Mouse (Mus musculus) E14TG2a.4 (cell line): ENCODE measurements at regions not wholly inside any gene's neighbourhood (a gene's known extent, or its start where the extent isn't known, plus 50 kb on each side); places are given as distances from the start of the nearest gene placed in this dataset.

Experiments
- H3K27me3 ChIP-seq: 2 replicates; pipeline ENCODE4 v1.6.1; 2014; ENCODE audit warnings: low read length, control low read depth; ENCODE audit not compliant: insufficient read depth
- H3K36me3 ChIP-seq: 2 replicates; pipeline ENCODE4 v1.6.1; 2014; ENCODE audit warnings: low read length, control low read depth; ENCODE audit not compliant: insufficient read depth
- H3K4me1 ChIP-seq: replicated peaks from 2 replicates; pipeline ENCODE4 v1.6.1; 2014; ENCODE audit warnings: low read depth, low read length, control low read depth
- H3K4me3 ChIP-seq: replicated peaks from 2 replicates; pipeline ENCODE4 v1.5.1; 2014; ENCODE audit warnings: mild to moderate bottlenecking, low read length
- H3K9me3 ChIP-seq: 2 replicates; pipeline ENCODE4 v1.6.1; 2014; ENCODE audit warnings: low read length, control low read depth
- CTCF ChIP-seq: conservative IDR thresholded peaks from 2 replicates; pipeline ENCODE4 v1.5.1; 2014; ENCODE audit warnings: low read length
- NANOG ChIP-seq: IDR thresholded peaks from 2 replicates; pipeline ENCODE4 v1.6.1; 2014; ENCODE audit warnings: borderline replicate concordance, low read length, mixed read lengths
- POU5F1 ChIP-seq: IDR thresholded peaks from 2 replicates; pipeline ENCODE4 v1.6.1; 2014; ENCODE audit warnings: low read length, borderline replicate concordance

DNA sequence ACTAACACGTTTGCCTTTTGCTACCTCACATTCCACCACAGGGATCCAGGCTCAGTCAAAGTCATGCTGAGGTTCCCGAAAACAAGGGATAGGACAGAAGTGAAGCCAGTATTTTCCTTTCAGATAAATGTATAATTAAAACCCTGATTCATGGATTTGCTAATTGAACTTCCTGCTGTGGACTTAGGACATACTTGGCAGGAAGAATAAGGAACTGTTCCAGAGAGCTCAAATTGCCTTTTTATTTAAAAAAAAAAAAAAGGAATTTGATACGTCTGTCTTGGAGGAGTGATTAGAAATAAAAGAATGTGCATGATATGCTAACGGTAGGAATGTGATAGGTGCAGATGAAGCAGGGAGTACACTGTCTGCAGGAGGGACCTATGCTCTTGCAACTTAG, 181.7 kb downstream of the Rps29 start:
- no peaks in the 10 kb centered on the region for H3K9me3 ChIP-seq
- H3K4me3 ChIP-seq, result no peak overlapping the region
- H3K4me1 ChIP-seq, result no peaks in the 10 kb centered on the region
- no peaks in the 10 kb centered on the region for H3K36me3 ChIP-seq
- TF ChIP-seq CTCF (no peak), POU5F1 (no peak), NANOG (no peak)
- no peaks in the 10 kb centered on the region for H3K27me3 ChIP-seq

DNA sequence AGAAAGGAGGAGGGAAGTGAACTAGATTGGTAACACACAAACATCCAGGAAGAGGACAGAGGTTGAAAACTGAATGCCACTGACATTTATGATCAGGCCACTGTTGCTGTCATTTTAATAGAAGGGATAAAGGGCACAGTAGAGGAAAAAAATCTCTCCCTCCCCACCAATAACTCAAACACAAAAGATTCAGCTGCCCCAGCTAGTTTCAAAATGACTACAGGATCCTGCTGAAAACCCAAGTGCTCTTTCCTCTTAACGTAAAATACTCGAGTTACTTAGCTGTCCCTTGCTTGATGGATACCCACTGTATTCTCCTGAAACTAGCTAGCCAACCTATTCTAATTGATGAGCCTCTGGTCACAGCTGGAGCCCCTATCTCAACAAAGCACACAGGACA, 211.7 kb downstream of the Rps29 start:
- Histone ChIP-seq H3K9me3 (no peaks in the 10 kb centered on the region), H3K27me3 (no peaks in the 10 kb centered on the region), H3K4me1 (no peaks in the 10 kb centered on the region), H3K36me3 (no peaks in the 10 kb centered on the region), H3K4me3 (no peak overlapping the region)
- TF ChIP-seq POU5F1 (no peak), NANOG (no peak), CTCF (no peak)

DNA sequence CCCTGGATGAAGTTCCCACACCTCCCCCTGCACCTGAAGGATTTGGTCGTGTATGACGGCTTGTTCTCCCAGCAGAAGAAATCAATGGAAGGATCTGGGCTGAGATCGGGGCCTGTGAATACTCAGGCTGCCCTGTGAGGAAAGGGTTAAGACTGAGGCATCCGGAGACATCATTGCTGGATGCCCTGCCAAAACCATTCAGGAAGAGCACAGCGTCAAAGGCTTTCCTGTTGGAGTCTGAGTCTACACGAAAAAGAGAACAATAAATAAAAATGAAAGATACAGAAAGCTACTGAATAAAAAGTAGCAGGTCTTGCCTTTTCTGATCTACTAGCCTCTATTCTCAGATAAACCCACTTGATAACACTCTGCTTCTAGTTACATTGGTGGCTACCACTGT, 248.4 kb downstream of the Rps29 start:
- H3K36me3 ChIP-seq, result no peaks in the 10 kb centered on the region
- TF ChIP-seq POU5F1 (no peak), CTCF (no peak), NANOG (no peak)

DNA sequence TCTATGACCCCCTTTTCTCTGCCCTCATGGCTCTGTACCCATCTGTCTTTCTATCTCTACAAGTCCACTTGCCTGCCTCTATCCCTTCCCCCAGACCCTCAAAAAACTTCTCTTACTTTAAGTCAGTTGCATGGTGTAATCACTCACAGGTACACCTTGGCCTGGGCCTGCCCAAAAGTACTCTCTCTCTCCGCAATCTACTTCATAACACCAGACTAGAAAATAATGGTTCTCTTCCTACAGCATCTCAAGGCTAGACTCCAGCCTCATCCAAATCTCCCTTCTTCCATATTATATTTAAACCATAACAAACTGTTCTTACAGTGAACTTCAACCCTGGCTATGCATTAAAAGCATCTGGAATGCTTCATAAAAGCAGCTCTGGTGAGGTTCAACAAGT, 254.2 kb downstream of the Rps29 start:
- H3K36me3 ChIP-seq, result no peaks in the 10 kb centered on the region
- H3K27me3 ChIP-seq, result no peaks in the 10 kb centered on the region
- no peaks in the 10 kb centered on the region for H3K9me3 ChIP-seq
- no peaks in the 10 kb centered on the region for H3K4me1 ChIP-seq
- H3K4me3 ChIP-seq, result no peak overlapping the region
- TF ChIP-seq NANOG, result no peak
- TF ChIP-seq CTCF, result no peak
- TF ChIP-seq POU5F1, result no peak

More for the DNA sequence above, 248.4 kb downstream of the Rps29 start:
- H3K4me3 ChIP-seq, result no peak overlapping the region
- H3K27me3 ChIP-seq, result no peaks in the 10 kb centered on the region
- H3K4me1 ChIP-seq, result no peaks in the 10 kb centered on the region
- no peaks in the 10 kb centered on the region for H3K9me3 ChIP-seq

DNA sequence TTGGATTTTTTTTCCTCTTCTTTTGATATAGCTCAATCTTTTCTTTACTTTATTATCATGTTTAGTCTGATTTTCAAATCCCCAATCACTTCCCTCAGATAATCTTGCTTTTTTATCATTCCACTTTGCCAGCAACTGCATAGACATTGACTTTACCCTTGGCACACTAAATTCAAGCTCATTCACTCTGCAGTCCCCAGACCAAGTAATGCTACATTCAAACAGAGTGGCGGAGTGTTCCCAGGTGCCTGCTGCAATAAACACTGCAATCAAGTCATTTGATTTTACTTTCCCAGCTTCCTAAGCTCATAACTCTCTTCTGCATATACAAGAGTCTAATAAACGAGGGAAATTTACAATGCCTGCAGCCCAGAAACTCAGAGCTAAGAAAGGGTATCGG, 269.8 kb downstream of the Rps29 start:
- Histone ChIP-seq H3K36me3 (no peaks in the 10 kb centered on the region), H3K4me1 (no peaks in the 10 kb centered on the region), H3K27me3 (no peaks in the 10 kb centered on the region), H3K9me3 (no peaks in the 10 kb centered on the region), H3K4me3 (no peak overlapping the region)
- TF ChIP-seq CTCF (no peak), POU5F1 (no peak), NANOG (no peak)

DNA sequence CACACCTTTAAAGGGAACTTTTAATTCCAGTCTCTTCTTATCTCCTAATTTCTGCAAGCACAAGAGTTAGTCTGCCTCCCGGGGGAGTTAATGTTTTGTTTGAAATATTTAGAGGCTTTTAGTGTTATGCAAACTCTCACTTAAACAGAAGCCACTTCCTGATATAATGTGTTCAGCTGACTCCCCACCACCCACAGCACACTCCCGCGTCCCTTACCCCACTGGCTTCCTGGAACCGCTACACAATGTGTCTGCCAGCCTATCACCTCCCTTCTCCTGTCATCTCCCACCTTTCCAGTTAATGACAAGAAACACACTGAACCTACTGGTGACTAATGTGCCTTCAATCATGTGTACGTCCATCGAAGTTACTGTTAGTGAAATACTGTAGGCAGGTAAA, 276.5 kb downstream of the Rps29 start:
- peaks cover 10% of the 10 kb centered on the region for H3K4me1 ChIP-seq
- no peaks in the 10 kb centered on the region for H3K27me3 ChIP-seq
- H3K9me3 ChIP-seq, result no peaks in the 10 kb centered on the region
- H3K36me3 ChIP-seq, result no peaks in the 10 kb centered on the region
- H3K4me3 ChIP-seq, result no peak overlapping the region
- no peak for TF ChIP-seq CTCF
- no peak for TF ChIP-seq NANOG
- TF ChIP-seq POU5F1, result no peak

DNA sequence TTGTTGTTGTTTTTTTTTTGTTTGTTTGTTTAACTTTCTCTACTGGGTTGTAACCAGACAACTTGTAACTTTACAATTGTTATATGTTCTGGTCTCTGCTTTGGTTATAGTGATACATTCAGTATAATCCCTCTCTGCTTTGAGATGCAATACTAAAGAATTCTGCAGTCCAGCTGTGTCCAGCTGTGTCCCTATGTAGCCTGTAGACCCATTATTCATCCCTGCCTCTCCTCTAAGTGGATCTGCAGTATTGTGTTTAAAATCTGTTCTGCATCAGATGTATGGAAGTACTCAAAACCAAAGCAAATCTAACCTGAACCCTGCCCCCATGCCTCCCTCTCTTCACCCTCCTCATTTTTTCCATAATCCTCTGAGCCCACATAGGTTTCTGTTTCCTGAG, 279.6 kb downstream of the Rps29 start:
- TF ChIP-seq NANOG (no peak), CTCF (no peak), POU5F1 (no peak)
- Histone ChIP-seq H3K27me3 (no peaks in the 10 kb centered on the region), H3K4me1 (peaks cover 10% of the 10 kb centered on the region), H3K9me3 (no peaks in the 10 kb centered on the region), H3K4me3 (no peak overlapping the region), H3K36me3 (no peaks in the 10 kb centered on the region)

DNA sequence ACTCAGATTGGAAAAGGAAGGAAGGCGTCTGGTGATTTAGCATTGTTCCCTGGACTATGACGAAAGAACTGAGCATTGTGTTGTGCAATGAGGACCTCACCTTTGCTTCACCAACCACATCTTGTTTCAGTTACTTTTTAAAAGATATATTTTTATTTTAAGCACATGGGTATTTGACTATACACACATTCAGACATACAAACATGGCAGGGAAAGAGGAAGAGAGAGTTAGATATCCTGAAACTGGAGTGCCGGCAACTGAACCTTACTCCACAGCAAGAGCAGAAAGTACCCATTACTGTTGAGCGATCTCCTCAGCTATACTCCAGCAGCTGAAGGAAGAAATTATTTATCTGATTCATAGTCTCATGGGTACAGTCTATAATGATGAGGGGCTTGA, 287.7 kb downstream of the Rps29 start:
- no peaks in the 10 kb centered on the region for H3K36me3 ChIP-seq
- no peaks in the 10 kb centered on the region for H3K27me3 ChIP-seq
- H3K4me1 ChIP-seq, result no peaks in the 10 kb centered on the region
- TF ChIP-seq POU5F1, result no peak
- no peak overlapping the region for H3K4me3 ChIP-seq
- H3K9me3 ChIP-seq, result no peaks in the 10 kb centered on the region

DNA sequence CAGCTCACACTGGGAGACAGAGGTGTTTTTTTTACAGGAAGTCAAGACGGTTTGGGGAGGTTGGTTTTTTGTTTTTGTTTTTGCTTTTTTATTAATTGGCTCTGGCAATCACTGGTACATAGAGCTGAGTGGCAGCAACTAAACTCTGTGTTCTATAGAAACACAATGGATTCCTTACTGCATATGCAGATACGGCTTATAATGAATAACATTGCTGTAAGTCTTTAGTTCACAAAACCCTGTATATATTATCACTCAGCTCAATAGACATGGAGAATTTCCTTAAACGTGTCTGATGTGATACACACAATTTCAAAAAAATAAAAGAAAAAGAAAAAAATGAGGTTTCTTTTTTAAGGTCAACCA, 296.0 kb downstream of the Rps29 start:
- H3K4me3 ChIP-seq, result no peak overlapping the region
- no peaks in the 10 kb centered on the region for H3K4me1 ChIP-seq
- no peaks in the 10 kb centered on the region for H3K9me3 ChIP-seq
- H3K27me3 ChIP-seq, result no peaks in the 10 kb centered on the region
- TF ChIP-seq CTCF (no peak), POU5F1 (no peak), NANOG (no peak)
- no peaks in the 10 kb centered on the region for H3K36me3 ChIP-seq
